Mouse (Mus musculus) G1E (cell line): ENCODE data around the gene Pcca. TPM values are rescaled to one million over a fixed set of nuclear protein-coding genes. Genes with fewer than 3 reads are reported as not detected.

ENCODE experiments used
- ATAC-seq: 2 replicates; pipeline ENCODE4 v1.8.0; 2016; ENCODE audit warnings: mild to moderate bottlenecking; ENCODE audit not compliant: insufficient number of reproducible peaks, poor library complexity, low FRiP score, severe bottlenecking; ENCODE audit errors: extremely low read depth
- DNase-seq: peaks from one replicate; pipeline ENCODE4 v3.0.0; 2012; ENCODE audit warnings: low spot score
- H3K27me3 ChIP-seq: 2 replicates; pipeline ENCODE4 v1.6.1; 2012; ENCODE audit warnings: mild to moderate bottlenecking, low read length, inconsistent platforms; ENCODE audit not compliant: insufficient read depth
- H3K36me3 ChIP-seq: replicated peaks from 2 replicates; pipeline ENCODE3; 2012; ENCODE audit warnings: mild to moderate bottlenecking, inconsistent platforms
- H3K4me1 ChIP-seq: 2 replicates; pipeline ENCODE4 v1.6.1; 2012; ENCODE audit warnings: low read depth, low read length, inconsistent platforms, mixed read lengths; ENCODE audit not compliant: insufficient read depth
- H3K4me3 ChIP-seq: 2 replicates; pipeline ENCODE4 v1.5.1; 2012; ENCODE audit warnings: low read depth, mild to moderate bottlenecking, inconsistent platforms, low read length, moderate library complexity, mixed read lengths
- H3K9me3 ChIP-seq: replicated peaks from 2 replicates; pipeline ENCODE4 v1.6.1; 2012; ENCODE audit warnings: inconsistent platforms
- CTCF ChIP-seq: IDR thresholded peaks from 2 replicates; pipeline ENCODE4 v1.5.1; 2012; ENCODE audit warnings: low read depth, low read length, inconsistent platforms, mixed read lengths
- GATA1 ChIP-seq: IDR thresholded peaks from 2 replicates; pipeline ENCODE4 v1.6.1; 2012; ENCODE audit warnings: borderline replicate concordance, low read length, inconsistent platforms, mixed read lengths
- GATA2 ChIP-seq: IDR thresholded peaks from 2 replicates; pipeline ENCODE4 v1.6.1; 2012; ENCODE audit warnings: low read depth, low read length, inconsistent platforms, borderline replicate concordance
- POLR2AphosphoS5 ChIP-seq: IDR thresholded peaks from 2 replicates; pipeline ENCODE4 v1.6.1; 2012; ENCODE audit warnings: low read depth, low read length, inconsistent platforms; ENCODE audit not compliant: insufficient replicate concordance
- TAL1 ChIP-seq: conservative IDR thresholded peaks from 2 replicates; pipeline ENCODE4 v1.6.1; 2012; ENCODE audit warnings: low read depth, low read length, inconsistent platforms, mixed read lengths
- polyA plus RNA-seq: library from polyadenylated mRNA; stranded (reverse); fragments of >175 nt; gene quantifications from 2 replicates; pipeline ENCODE4 v1.2.3, GENCODE M21; 2012
- total RNA-seq, 2 experiments: library from RNA; stranded (forward) in 1 of 2; stranded (reverse) in 1 of 2; fragments of 200-1000 nt in 1 of 2; fragments of >200 nt in 1 of 2; fragmentation: Nextera tagmentation in 1 of 2; gene quantifications; 2 replicates each; pipeline ENCODE4 v1.2.3; 2014 to 2017

Pcca gene
- total and polyA plus RNA-seq, 3 experiments: 15.3 to 67.0 (median 65.8) TPM

DNA sequence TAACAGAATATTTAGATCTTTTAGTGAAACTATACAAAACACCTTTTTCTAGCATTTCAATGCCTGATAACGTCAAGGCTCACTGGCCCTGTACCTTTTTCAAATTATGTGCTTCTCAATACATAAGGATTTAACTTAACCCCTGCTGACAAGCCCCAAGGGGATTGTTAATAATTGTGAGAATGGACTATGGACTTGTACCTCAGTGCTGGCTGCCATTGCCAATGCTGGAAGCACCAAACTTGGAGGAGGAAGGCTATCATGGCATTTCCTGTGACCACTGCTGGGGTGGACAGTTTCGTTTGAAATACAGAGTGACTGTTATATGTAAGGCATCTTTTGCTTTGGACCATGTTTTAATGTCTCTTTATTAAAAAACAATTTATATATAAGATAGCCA is 68.6 kb downstream of the Pcca start:
- no peaks in the 10 kb centered on the region for H3K9me3 ChIP-seq
- H3K27me3 ChIP-seq: no peaks in the 10 kb centered on the region
- H3K4me1 ChIP-seq: peaks cover 1% of the 10 kb centered on the region
- H3K36me3 ChIP-seq: peaks cover 8% of the 10 kb centered on the region
- DNase-seq: no peak
- no peak overlapping the region for H3K4me3 ChIP-seq
- TF ChIP-seq GATA2 (no peak), CTCF (no peak), GATA1 (no peak), POLR2AphosphoS5 (no peak), TAL1 (no peak)
- ATAC-seq: no peak

DNA sequence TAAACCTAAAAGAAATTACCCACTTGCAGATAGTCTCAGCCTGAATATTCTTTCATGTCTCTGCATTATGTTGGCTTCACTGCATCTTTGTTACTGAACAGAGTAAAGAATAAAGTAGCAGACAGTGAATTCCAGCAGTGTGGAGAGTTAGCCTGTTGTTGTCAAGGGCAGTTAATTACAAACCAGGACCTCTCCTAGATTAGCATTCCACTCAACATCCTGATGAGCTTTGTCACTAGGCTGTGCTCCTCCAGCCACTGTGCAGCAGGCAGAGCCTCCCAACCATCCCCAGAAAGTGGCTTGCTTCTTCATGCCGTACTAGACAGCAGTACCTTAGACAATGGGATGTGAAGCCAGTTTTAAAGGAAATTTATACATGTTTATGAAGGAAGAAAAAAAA is 72.4 kb downstream of the Pcca start:
- Histone ChIP-seq H3K4me3 (no peak overlapping the region), H3K27me3 (no peaks in the 10 kb centered on the region), H3K9me3 (no peaks in the 10 kb centered on the region), H3K36me3 (peaks cover 8% of the 10 kb centered on the region), H3K4me1 (no peaks in the 10 kb centered on the region)
- DNase-seq (no peak), ATAC-seq (no peak)
- TF ChIP-seq CTCF: no peak
- no peak for TF ChIP-seq TAL1
- TF ChIP-seq GATA1: no peak

DNA sequence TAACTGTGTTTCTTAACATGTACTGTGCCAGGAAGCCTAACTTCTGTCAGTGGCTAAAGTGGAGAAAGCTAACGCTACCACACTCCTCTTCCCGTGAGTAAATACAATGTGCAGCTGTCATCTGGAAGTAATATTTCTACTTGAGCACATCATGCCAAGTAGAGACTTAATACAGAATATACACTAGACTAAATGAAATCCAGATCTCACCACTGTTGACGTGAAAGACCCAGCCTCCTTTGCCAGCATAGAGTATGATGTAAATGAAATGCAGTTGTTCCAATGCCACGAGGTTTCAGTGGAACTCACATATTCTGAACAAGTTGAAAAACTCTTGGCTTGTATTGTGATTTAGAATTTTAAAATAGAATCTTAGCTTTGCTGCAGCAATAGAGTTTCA is 73.3 kb downstream of the Pcca start:
- Histone ChIP-seq H3K9me3 (no peaks in the 10 kb centered on the region), H3K4me3 (no peak overlapping the region), H3K27me3 (no peaks in the 10 kb centered on the region), H3K36me3 (peaks cover 8% of the 10 kb centered on the region), H3K4me1 (no peaks in the 10 kb centered on the region)
- TF ChIP-seq POLR2AphosphoS5 (no peak), TAL1 (no peak), CTCF (no peak), GATA2 (no peak), GATA1 (no peak)
- DNase-seq (no peak), ATAC-seq (no peak)

DNA sequence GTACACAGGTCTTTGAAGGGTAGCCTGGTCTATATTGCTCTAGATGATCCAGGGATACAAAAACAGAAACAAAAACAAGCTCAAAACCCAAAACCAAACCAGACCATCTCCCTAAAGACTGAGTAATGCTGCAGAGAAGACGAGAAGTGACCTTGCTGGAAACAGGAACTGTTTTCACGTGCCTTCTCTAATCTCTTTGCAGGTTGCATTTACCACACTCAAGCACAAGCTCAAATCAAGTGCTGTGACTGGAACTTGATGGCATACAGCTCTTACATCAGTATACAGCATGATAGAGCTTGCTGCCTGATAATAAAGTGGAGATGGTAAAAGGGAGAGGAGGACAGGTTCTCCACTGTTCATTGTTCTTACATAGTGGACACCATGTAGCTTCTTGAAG is 74.2 kb downstream of the Pcca start:
- no peaks in the 10 kb centered on the region for H3K9me3 ChIP-seq
- no peak for DNase-seq
- peaks cover 8% of the 10 kb centered on the region for H3K36me3 ChIP-seq
- ATAC-seq: no peak
- no peak overlapping the region for H3K4me3 ChIP-seq
- no peak for TF ChIP-seq POLR2AphosphoS5
- TF ChIP-seq GATA1: no peak
- no peak for TF ChIP-seq GATA2
- TF ChIP-seq TAL1: no peak
- no peak for TF ChIP-seq CTCF
- no peaks in the 10 kb centered on the region for H3K27me3 ChIP-seq
- H3K4me1 ChIP-seq: no peaks in the 10 kb centered on the region

DNA sequence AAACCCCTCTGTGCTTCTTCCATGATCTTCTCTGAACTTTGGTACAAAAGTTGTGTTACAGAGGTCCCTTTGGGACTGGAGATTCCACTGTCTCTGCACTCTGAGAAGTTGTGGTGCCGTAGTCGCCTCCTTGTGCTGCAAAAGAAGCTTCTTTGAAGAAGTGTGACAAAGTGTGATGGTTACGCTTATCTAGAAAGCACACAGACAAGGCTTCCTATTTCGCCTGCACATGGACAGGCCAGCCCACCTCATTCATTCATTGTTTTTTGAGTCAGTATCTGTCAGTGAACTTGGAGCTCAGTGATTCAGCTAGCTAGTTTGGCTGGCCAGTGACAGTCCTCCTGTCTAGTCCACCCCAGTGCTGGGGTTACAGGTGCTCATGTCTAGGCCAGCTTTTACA is 76.9 kb downstream of the Pcca start:
- no peak for TF ChIP-seq CTCF
- no peak for TF ChIP-seq GATA2
- no peak for TF ChIP-seq TAL1
- no peak for TF ChIP-seq GATA1
- no peak for TF ChIP-seq POLR2AphosphoS5
- no peaks in the 10 kb centered on the region for H3K4me1 ChIP-seq
- H3K4me3 ChIP-seq: no peak overlapping the region
- no peaks in the 10 kb centered on the region for H3K9me3 ChIP-seq
- ATAC-seq (no peak), DNase-seq (no peak)
- no peaks in the 10 kb centered on the region for H3K27me3 ChIP-seq
- H3K36me3 ChIP-seq: peaks cover 8% of the 10 kb centered on the region

DNA sequence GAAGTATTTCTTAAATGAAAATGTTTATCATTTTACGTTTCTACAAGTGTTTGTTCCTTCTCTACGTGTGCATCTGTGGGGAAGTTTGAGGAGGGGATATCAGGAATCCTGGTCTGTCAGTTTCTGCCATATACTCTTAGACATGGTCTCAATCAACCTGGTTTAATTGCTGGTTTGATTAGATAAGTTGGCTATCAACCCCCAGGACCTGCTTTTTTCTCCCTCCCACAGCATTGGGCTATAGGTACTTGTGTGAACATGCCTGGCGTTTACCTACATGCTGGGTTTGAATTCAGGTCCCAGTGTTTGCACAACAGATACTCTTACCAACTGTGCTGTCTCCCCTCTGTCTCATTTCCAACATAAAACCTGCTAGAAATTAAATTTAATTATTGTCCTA is 78.2 kb downstream of the Pcca start:
- H3K4me3 ChIP-seq: no peak overlapping the region
- TF ChIP-seq GATA2: no peak
- TF ChIP-seq GATA1: no peak
- TF ChIP-seq TAL1: no peak
- no peak for TF ChIP-seq CTCF
- H3K9me3 ChIP-seq: no peaks in the 10 kb centered on the region
- peaks cover 8% of the 10 kb centered on the region for H3K36me3 ChIP-seq
- no peaks in the 10 kb centered on the region for H3K4me1 ChIP-seq
- ATAC-seq (no peak), DNase-seq (no peak)
- H3K27me3 ChIP-seq: no peaks in the 10 kb centered on the region

DNA sequence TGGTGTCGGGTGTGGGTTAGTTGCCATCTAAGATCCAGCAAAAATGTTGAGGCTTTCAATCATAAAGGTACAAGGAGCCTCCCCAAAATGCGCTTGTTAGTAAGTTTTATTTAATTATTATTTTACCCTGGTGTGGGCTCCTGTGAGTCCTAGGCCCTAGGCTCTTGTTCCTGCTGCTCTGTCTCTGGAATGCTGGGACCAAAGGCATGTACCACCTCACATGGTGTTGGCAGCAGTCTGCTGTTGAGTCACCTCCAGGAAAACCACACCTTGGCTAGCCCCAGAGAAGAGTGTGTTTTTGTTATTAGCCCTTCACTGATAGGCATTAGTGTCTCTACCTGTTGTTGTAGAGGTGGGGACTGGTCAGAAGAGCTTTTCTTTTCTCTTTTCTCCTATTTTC is 83.5 kb downstream of the Pcca start:
- ATAC-seq (no peak), DNase-seq (no peak)
- H3K27me3 ChIP-seq: no peaks in the 10 kb centered on the region
- TF ChIP-seq GATA1: no peak
- TF ChIP-seq POLR2AphosphoS5: no peak
- no peak for TF ChIP-seq GATA2
- no peak for TF ChIP-seq TAL1
- no peak for TF ChIP-seq CTCF
- peaks cover 17% of the 10 kb centered on the region for H3K36me3 ChIP-seq
- no peaks in the 10 kb centered on the region for H3K4me1 ChIP-seq
- H3K9me3 ChIP-seq: no peaks in the 10 kb centered on the region
- no peak overlapping the region for H3K4me3 ChIP-seq
